Mouse (Mus musculus) CH12.LX (cell line): ENCODE results near the gene Gbp6. TPM values are rescaled to one million over a fixed set of nuclear protein-coding genes. Genes with fewer than 3 reads are reported as not detected.
"Not testable (repeated sequence)": the region's sequence is repeated elsewhere in the genome, so short reads cannot be mapped to it uniquely, and the experiment has no call there.

Experiments
- DNase-seq: peaks from one replicate; pipeline ENCODE4 v3.0.0-alpha.2; 2013; ENCODE audit errors: extremely low read depth
- H3K27ac ChIP-seq: 2 replicates; pipeline ENCODE4 v1.5.1; 2012; ENCODE audit warnings: low read depth, mild to moderate bottlenecking, control low read depth, moderate library complexity; ENCODE audit not compliant: insufficient read depth
- H3K27me3 ChIP-seq: replicated peaks from 2 replicates; pipeline ENCODE3; 2012; ENCODE audit warnings: inconsistent platforms
- H3K36me3 ChIP-seq, 2 experiments: replicated peaks in 1 of 2; 2 replicates each; pipeline versions ENCODE3 to v1.6.1; 2012; ENCODE audit warnings: inconsistent platforms in 1 of 2, low read length in 1 of 2, mild to moderate bottlenecking in 1 of 2, mixed read lengths in 1 of 2, moderate library complexity in 1 of 2; ENCODE audit not compliant: control insufficient read depth in 1 of 2, insufficient read depth in 1 of 2
- H3K4me1 ChIP-seq, 2 experiments: 2 replicates each; pipeline ENCODE4 v1.6.1; 2012; ENCODE audit warnings: inconsistent platforms in 1 of 2, moderate library complexity in 1 of 2; ENCODE audit not compliant: insufficient read depth in 2 of 2, control insufficient read depth in 1 of 2
- H3K4me2 ChIP-seq: 2 replicates; pipeline ENCODE4 v1.6.1; 2012; ENCODE audit warnings: low read depth, mild to moderate bottlenecking, control low read depth; ENCODE audit not compliant: poor library complexity, insufficient read depth, severe bottlenecking
- H3K4me3 ChIP-seq, 3 experiments: fragments of 150-350 bp in 1 of 3; sonication (generic) in 1 of 3; replicated peaks in 1 of 3; 2 replicates each; pipeline versions ENCODE3 to v1.5.1; 2011 to 2012; ENCODE audit warnings: low read depth in 2 of 3, low read length in 2 of 3, mild to moderate bottlenecking in 2 of 3, moderate library complexity in 2 of 3, control low read depth in 1 of 3, improper control_type of control experiment in 1 of 3, inconsistent platforms in 1 of 3, mixed read lengths in 1 of 3; ENCODE audit not compliant: poor library complexity in 1 of 3
- H3K79me2 ChIP-seq: replicated peaks from 2 replicates; pipeline ENCODE4 v1.6.1; 2012; ENCODE audit warnings: mild to moderate bottlenecking, moderate library complexity; ENCODE audit not compliant: control insufficient read depth, poor library complexity, insufficient read depth, severe bottlenecking; ENCODE audit errors: extremely low read depth
- H3K9ac ChIP-seq: 2 replicates; pipeline ENCODE4 v1.6.1; 2012; ENCODE audit warnings: low read depth, mild to moderate bottlenecking, control low read depth, moderate library complexity; ENCODE audit not compliant: insufficient read depth
- H3K9me3 ChIP-seq: replicated peaks from 2 replicates; pipeline ENCODE3; 2012; ENCODE audit warnings: low read length, inconsistent platforms, mixed read lengths
- CHD1 ChIP-seq: IDR thresholded peaks from 2 replicates; pipeline ENCODE4 v1.6.1; 2012; ENCODE audit warnings: low read depth, low read length, improper control_type of control experiment, inconsistent platforms
- CTCF ChIP-seq, 2 experiments: IDR thresholded peaks in 1 of 2; conservative IDR thresholded peaks in 1 of 2; 2 replicates each; pipeline ENCODE4 v1.5.1; 2011 to 2012; ENCODE audit warnings: low read depth in 2 of 2, low read length in 2 of 2, improper control_type of control experiment in 1 of 2, inconsistent platforms in 1 of 2, mild to moderate bottlenecking in 1 of 2, moderate library complexity in 1 of 2
- ETS1 ChIP-seq: conservative IDR thresholded peaks from 2 replicates; pipeline ENCODE4 v1.6.1; 2012; ENCODE audit warnings: low read depth, mild to moderate bottlenecking, inconsistent platforms, low read length, improper control_type of control experiment, moderate library complexity
- MAX ChIP-seq: IDR thresholded peaks from 2 replicates; pipeline ENCODE4 v1.6.1; 2011; ENCODE audit warnings: low read length, improper control_type of control experiment
- MYC ChIP-seq: IDR thresholded peaks from 2 replicates; pipeline ENCODE4 v1.6.1; 2011; ENCODE audit warnings: low read depth, mild to moderate bottlenecking, improper control_type of control experiment, low read length
- POLR2A ChIP-seq: IDR thresholded peaks from 2 replicates; pipeline ENCODE4 v1.6.1; 2011; ENCODE audit warnings: low read depth, mild to moderate bottlenecking, improper control_type of control experiment, low read length
- RAD21 ChIP-seq: IDR thresholded peaks from 2 replicates; pipeline ENCODE4 v1.6.1; 2011; ENCODE audit warnings: low read depth, mild to moderate bottlenecking, low read length, improper control_type of control experiment, moderate library complexity
- RCOR1 ChIP-seq: conservative IDR thresholded peaks from 2 replicates; pipeline ENCODE4 v1.6.1; 2012; ENCODE audit warnings: low read depth, mild to moderate bottlenecking, inconsistent platforms, low read length, improper control_type of control experiment
- SMC3 ChIP-seq: IDR thresholded peaks from 2 replicates; pipeline ENCODE4 v1.6.1; 2011; ENCODE audit warnings: low read depth, low read length, improper control_type of control experiment
- TBP ChIP-seq: conservative IDR thresholded peaks from 2 replicates; pipeline ENCODE4 v1.6.1; 2011; ENCODE audit warnings: low read depth, low read length, improper control_type of control experiment
- USF2 ChIP-seq: conservative IDR thresholded peaks from 2 replicates; pipeline ENCODE4 v1.6.1; 2011; ENCODE audit warnings: low read depth, low read length, improper control_type of control experiment
- ZC3H11A ChIP-seq: IDR thresholded peaks from 2 replicates; pipeline ENCODE4 v1.6.1; 2012; ENCODE audit warnings: low read depth, mild to moderate bottlenecking, inconsistent platforms, low read length, improper control_type of control experiment
- ZMIZ1 ChIP-seq: IDR thresholded peaks from 2 replicates; pipeline ENCODE4 v1.6.1; 2012; ENCODE audit warnings: low read depth, mild to moderate bottlenecking, inconsistent platforms, low read length, improper control_type of control experiment
- dilution Hi-C: fragments of 300-500 bp; cut with MboI; formaldehyde crosslinking; loops from 2 replicates; pipeline ENCODE4 v1.14.3; 2020; ENCODE audit warnings: low sequenced_read_pairs; ENCODE audit not compliant: extremely low pct_unique_long_range_greater_than_20kb, extremely low pct_ligation_motif_present
- in situ Hi-C: fragments of 300-500 bp; cut with MboI; formaldehyde crosslinking; loops from 3 replicates; pipeline ENCODE4 v1.14.3; 2019; ENCODE audit warnings: low sequenced_read_pairs, low pct_ligation_motif_present, low pct_unique_long_range_greater_than_20kb, mixed read lengths
- polyA plus RNA-seq: library from polyadenylated mRNA; unstranded; fragments of >175 nt; gene quantifications from 2 replicates; pipeline ENCODE4 v1.2.1, GENCODE M21; 2012; ENCODE audit warnings: low read depth; ENCODE audit not compliant: insufficient read length
- total RNA-seq, 2 experiments: library from RNA; depleted of rRNA; stranded (reverse); fragments of 300-350 nt in 1 of 2; fragments of >200 nt in 1 of 2; gene quantifications; 2 replicates each; pipeline ENCODE4 v1.2.3; 2012 to 2014

Gene Gbp6
- total RNA-seq (2012; rRNA removed) (1.3 and 2.0 TPM in 2 replicates), total RNA-seq (2014; rRNA removed) (1.5 TPM in 2 replicates), polyA plus RNA-seq (0.84 and 2.1 TPM in 2 replicates)

DNA sequence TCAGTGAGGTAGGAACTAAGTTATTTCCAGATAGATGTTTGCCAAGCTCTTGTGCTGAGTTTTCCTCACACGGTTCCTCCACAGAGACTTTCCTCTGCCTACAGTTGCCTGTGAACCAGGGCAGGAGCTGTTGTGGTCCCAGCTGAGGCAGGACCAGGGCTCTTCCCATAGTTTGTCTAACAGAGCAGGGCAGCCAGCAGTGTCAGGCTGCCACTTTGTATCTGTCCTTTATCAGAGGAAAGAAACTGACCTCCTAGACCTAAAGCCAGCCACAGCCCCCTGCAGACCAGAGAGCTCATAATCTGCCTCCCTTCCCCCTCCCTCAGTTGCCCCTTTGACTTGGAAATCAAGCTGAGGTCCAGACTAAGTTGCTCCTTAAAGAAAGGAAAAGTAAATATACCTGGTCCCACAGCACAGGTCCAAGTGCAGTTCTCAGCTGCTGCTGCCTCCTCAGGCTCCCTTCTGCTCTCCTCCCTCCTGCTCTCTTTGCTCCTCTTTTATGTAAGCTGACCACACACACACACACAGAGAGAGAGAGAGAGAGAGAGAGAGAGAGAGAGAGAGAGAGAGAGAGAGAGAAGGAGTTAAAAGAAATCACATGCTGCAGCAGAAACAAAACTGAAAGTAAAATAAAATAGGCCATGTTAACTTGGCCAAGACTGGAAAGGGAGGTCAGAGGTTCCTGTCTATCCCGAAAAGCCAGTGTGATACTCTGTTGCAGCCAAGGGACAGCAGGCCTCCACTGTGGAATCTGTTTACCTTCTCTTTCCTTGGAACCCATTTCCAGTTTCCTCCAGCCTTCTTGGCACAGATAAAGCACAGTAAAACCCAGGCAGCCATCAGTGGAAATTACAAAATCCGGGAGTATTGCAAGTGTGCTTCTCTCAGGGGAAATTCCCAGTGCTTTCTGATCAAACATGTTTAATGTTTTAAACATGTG is at the start of gene Gbp6, which contains the start of gene Gm43302:
Gene Gbp6 (minus strand): TSS at position 473 of the 940 bp plus-strand sequence.
Gene Gm43302 (minus strand): TSS at position 470 of the 940 bp plus-strand sequence.
- H3K79me2 ChIP-seq, dilution Hi-C loops, DNase-seq, in situ Hi-C loops, H3K4me1 ChIP-seq, H3K27me3 ChIP-seq, H3K9me3 ChIP-seq, H3K36me3 ChIP-seq, H3K27ac ChIP-seq: not testable (repeated sequence)
- Histone ChIP-seq H3K4me2 (peak within 1 kb of the TSS; percentile 94), H3K4me3 (peak within 1 kb of the TSS; percentile 7 to 35 (median 28)), H3K9ac (peak within 1 kb of the TSS; percentile 68)
- peak; percentile 23; the same call in 1 of the 2 replicates for TF ChIP-seq ETS1

GRCm38 (mm10) chr5:105341281-105341680 is 47.8 kb upstream of the Gbp6 start:
- no peak for DNase-seq
- no peaks in the 10 kb centered on the region for H3K27me3 ChIP-seq
- H3K4me2 ChIP-seq, result no peak overlapping the region
- H3K79me2 ChIP-seq, result no peaks in the 10 kb centered on the region
- peaks cover 0 to 20% of the 10 kb centered on the region in 2 experiments; a peak in 2 of 4 replicates for H3K4me1 ChIP-seq
- H3K36me3 ChIP-seq, result no peaks in the 10 kb centered on the region
- no peaks in the 10 kb centered on the region for H3K9me3 ChIP-seq
- H3K4me3 ChIP-seq, result no peak overlapping the region
- no peak overlapping the region for H3K9ac ChIP-seq
- H3K27ac ChIP-seq, result no peak overlapping the region
- TF ChIP-seq CTCF (conservative IDR thresholded peaks at IDR 0.05 in 1 of 2, IDR thresholded peaks at IDR 0.05 in 1 of 2; ENCODE audit: low read depth in 2 of 2, low read length in 2 of 2) (no peak), MYC (no peak), USF2 (no peak), CHD1 (no peak)
- TF ChIP-seq, all 38 proteins: peak for 0
- in situ Hi-C loops (no loop called here), dilution Hi-C loops (no loop called here)

DNA sequence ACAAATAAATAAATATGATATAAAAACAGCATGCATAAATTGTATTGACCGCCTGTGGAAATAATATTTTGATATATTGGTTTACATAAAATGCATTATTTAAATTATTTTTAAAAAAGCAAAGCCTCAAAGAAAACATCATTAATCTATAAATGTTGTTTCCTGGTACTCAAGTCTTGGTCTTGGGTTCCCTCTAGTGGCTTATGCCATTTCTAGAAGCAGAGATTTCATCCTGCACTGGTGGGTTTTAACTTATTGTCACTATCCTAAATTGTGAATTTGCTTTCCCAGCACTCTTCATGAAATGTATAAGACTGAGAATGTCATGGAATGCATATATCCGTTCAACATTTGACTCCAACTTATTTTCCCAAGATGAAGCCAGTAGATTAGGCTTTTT is 29.0 kb upstream of the Gbp6 start:
- dilution Hi-C loops, result no loop called here
- H3K4me3 ChIP-seq, result no peak overlapping the region
- in situ Hi-C loops, result loop anchor here (25.0 kb wide), 2 partner anchors 335 to 985 kb away; partner anchors contain the start of genes Abcg3 and Mepe

More for the DNA sequence above, 29.0 kb upstream of the Gbp6 start:
- H3K36me3 ChIP-seq, result no peaks in the 10 kb centered on the region
- H3K9ac ChIP-seq, result no peak overlapping the region
- no peaks in the 10 kb centered on the region for H3K79me2 ChIP-seq
- H3K4me1 ChIP-seq, result no peaks in the 10 kb centered on the region
- no peak overlapping the region for H3K4me2 ChIP-seq
- no peak overlapping the region for H3K27ac ChIP-seq
- TF ChIP-seq CTCF (conservative IDR thresholded peaks at IDR 0.05 in 1 of 2, IDR thresholded peaks at IDR 0.05 in 1 of 2; ENCODE audit: low read depth in 2 of 2, low read length in 2 of 2) (peak in 1 of 2 experiments; percentile 72; a peak in 3 of 4 replicates), RAD21 (peak; percentile 82), POLR2A (no peak), RCOR1 (no peak), SMC3 (peak; percentile 58), ZMIZ1 (no peak), ZC3H11A (peak; percentile 16; the same call in 1 of the 2 replicates), MAX (no peak), TBP (no peak)
- no peaks in the 10 kb centered on the region for H3K27me3 ChIP-seq
- no peaks in the 10 kb centered on the region for H3K9me3 ChIP-seq
- no peak for DNase-seq
